Mouse (Mus musculus) frontal cortex, postnatal 36 days (tissue): ENCODE measurements around the gene Nap1l1.
"Not testable (repeated sequence)": the region's sequence is repeated elsewhere in the genome, so short reads cannot be mapped to it uniquely, and the experiment has no call there.

Experiments used
- DNase-seq, 2 experiments: peaks; one replicate each; pipeline ENCODE4 v3.0.0; 2022; ENCODE audit warnings: low spot score in 2 of 2

The Nap1l1 gene

DNA sequence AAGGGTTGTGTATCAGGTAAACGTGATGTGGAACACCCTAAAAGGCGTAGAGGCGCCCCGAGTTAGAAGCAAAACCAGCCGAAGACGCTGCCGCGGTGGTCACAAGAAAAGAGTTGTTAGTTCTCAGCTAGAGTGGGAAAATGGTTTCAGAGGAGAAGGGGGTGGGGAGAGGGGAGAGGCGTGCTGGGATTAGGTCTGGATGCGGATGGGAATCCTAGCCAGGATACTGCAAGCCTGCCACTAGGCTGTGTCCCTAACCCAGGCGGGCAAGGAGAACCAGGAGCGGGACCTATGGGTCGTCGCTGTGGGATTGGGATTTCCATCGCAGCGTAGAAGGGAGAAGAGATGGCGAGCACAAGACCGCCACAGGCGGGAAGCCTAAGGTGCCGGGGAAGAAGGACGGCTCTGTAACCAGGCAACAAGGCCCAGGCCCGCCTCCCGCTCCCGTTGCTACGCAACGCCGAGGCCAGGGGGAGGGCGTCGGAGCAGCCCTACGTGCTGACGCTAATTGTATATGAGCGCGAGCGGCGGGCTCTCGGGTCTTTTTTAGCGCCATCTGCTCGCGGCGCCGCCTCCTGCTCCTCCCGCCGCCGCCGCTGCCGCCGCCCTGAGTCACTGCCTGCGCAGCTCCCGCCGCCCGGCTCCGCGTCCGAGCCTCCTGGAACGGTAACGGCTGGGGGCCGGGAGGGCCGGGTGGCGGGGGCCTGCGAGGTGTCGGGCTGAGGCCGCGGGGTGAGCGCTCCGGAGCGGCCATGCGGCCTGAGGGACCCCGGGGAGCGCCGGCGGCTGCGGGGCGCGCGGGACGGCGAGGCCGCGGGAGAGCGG is at the start of gene Nap1l1:
Gene Nap1l1 (plus strand): TSS at position 538 of the 825 bp plus-strand sequence.
- peak; percentile 98 to 99 for DNase-seq

DNA sequence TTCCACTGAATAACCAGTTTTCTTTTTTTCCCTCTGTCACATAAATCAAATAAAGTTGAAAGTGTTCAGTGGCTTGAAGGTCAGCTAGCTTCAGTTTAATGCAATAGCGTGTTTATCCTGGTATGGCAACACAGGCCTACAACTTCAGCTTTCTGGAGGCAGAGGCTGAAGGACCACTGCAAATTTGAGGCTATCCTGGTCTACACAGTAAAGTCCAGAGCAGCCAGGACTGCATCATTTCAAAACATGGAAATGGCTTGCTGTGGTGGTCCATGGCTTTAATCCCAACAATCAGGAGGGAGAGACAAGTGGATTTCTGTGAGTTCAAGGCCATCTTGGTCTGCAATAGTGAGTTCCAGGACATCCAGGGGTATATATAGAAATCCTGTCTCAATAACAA is 46.5 kb upstream of the Nap1l1 start:
- DNase-seq: no peak

DNA sequence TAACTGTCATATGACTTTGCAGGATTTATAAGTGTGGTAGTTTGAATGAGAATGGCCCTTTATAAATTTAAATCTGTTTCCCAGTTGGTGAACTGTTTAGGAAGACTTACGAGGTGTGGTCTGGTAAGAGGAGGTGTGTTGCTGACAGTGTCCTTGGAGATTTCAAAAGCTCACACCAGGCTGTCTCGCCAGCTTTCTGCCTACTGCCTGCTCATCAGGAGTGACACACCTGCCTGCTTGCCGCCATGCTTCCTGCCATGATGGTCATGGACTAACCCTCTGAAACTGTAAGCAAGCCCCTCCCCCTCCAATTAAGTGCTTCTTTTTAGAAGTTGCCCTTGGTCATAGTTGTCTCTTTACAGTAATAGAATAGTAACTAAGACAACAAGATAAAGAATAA is 39.5 kb upstream of the Nap1l1 start:
- no peak for DNase-seq

- no peak for DNase-seq
Measured at GRCm38 (mm10) chr10:111441034-111441440, 32.0 kb upstream of the Nap1l1 start.

DNA sequence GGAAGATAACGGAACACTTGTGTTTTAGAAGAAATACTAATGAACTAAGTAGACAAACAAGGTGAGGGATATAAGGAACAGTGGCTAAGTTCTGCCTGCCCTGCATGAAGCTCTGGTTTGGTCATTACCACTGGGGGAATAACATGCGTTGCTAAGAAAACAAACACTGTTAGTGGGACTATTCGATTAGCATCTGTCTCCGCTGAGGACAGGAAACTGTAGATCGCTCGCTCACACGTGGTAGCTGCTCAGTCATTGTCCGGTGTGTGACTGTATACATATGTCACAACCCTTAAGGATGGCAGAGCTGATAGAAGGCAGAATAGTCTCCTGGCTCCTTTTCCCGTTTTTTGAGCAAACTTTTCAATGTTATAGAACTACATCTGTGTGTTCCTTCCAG is 28.8 kb upstream of the Nap1l1 start:
- DNase-seq: no peak

DNA sequence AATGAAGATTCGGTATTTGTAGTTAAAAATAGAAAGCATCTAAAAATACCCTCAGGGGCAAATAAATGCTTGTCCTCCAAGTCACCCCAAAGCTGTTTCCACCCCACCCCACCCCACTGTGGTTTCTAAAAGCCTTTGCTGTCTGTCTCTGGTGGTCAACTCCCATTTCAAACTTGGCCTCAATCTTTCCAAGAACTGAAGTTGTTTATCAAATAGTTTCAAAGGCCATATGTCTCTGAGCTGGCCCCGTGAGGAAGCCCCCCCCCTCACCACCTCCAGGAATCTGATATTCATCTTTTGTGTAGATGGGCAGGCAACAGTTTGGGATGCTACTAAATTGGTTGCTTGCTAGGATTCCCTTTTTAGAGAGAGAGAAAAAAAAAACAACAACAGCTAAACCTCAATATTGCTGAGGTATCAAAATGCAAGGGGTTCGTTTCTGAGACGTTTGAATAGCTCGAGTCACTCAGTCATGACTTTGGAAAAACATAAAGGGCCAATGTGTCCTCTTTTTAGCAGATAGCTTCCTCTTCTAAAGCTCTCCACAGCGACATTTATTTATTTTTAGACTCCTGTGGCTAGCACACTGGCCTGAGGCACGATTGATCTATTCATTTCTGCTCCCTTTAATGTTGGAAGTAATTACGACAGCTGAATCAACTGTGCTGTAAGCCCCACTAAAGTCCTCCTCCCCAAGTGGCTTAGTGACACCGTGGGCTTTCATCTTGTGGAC is 26.9 kb upstream of the Nap1l1 start:
- no peak for DNase-seq

- not testable (repeated sequence) for DNase-seq
Measured at GRCm38 (mm10) chr10:111446672-111447008, 26.4 kb upstream of the Nap1l1 start.

GRCm38 (mm10) chr10:111449662-111450061 is 23.4 kb upstream of the Nap1l1 start:
- DNase-seq: not testable (repeated sequence)

DNA sequence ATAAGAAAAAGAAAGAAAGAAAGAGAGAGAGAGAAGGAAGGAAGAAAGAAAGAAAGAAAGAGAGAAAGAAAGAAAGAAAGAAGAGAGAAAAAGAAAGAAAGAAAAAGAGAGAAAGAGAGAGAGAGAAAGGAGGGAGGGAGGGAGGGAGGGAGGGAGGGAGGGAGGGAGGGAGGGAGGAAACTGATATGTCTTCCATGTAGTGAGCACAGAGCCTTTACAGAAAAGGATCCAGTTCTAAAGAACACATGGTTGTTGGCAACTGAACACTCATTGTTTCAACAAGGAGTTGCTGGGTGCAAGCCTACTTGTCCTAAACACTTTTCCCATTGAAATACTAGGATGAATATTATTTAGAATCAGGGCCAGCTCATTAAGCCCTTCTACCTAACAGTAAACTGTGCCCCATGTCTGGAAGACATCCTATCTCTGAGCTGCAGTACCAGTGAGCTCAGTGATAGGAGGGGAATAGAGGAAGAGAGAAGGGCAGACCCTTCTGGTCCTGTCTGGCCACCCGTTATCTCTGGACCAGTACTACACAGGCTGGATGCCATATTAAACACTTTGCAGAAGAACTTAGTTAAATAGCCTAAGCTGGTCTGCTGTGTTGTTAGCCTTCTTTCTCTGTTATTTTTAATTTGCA is 21.2 kb upstream of the Nap1l1 start:
- no peak for DNase-seq

DNA sequence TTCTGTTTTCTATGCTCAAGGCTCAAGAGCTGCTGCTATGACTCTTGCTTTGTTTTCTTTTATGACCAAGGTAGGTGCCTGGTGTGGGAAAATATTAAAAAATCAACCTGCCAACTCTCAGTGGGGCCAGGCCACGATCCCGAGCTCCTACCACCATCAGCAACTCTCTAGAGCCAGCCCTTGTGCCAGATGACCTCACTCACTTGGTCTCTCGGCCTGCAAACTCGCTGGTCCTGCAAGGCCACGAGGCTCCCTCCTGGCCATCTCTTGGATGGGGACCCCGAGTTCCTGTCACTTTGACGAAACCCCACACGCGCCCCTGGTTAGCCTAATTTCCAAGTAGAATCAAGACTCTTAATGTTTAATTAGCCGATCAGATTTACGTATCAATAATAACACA is 20.6 kb upstream of the Nap1l1 start:
- no peak for DNase-seq

DNA sequence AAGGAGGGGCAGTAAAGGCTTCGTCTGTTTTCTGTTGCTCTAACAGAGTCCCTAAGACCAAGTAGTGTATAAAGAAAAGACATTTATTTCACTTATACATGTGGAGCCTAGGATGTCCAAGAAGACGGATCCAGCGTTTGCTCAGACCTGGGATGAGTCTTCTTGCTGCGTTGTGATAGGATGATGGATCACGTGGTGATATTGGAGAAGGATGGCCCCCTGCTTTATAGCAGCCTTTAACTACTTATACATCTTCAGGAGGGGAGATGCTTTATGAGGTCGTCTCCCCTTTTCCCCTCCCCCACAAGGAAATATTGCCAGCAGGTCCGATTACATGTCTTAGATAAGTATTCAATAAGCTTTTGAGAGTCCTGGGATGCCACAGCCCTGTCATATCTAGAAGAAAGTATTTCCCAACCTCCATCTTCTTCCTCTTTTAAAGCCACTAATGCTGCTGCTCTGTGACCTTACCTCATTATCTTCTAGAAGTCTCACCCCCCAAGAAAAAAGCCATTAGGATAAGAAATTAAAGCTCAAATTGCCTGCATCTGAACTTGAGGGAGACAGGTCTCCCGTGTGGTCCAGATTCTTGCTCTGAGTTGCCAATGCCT is 18.2 kb upstream of the Nap1l1 start:
- DNase-seq: no peak

- DNase-seq: no peak
Measured at GRCm38 (mm10) chr10:111458088-111458487, 14.9 kb upstream of the Nap1l1 start.

DNA sequence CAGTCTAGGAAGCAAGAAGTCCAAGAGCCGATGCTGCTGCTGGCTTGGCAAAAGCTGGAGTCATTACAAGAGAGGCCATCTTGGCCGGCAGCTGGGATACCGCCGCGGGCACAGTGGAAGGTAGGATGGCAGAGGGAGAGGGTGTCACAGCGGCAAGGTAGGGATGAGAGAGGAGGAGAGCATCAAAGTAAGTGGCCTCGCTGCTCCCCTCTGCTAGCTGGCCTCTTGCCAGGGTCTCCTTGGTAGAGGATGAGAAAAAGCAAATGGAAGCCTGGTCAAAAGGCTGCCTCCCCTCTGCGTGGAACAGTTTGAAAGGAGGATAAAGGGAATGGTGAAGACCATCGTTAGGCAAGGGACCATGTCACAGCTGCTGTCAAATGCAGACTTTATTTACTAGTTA is 14.0 kb upstream of the Nap1l1 start:
- no peak for DNase-seq

GRCm38 (mm10) chr10:111459874-111460273 is 13.1 kb upstream of the Nap1l1 start:
- no peak for DNase-seq

DNA sequence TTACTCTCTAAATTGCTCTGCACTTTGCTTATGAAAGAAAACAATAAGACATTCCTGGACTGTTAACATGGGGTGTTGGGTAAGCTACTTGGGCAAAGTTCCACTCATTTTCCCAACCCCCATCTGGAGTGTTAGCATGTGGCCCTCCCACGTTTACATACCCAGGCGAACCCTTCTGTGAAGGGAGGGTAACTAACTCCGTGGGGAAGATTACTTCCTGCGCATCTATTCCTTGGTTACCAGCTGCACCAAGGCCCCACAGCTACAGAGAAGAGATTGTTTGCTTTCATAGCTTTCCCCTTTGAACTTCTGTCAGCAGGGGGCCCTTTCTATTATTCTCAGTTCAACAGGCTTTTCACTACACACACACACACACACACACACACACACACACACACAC is 12.6 kb upstream of the Nap1l1 start:
- no peak for DNase-seq

DNA sequence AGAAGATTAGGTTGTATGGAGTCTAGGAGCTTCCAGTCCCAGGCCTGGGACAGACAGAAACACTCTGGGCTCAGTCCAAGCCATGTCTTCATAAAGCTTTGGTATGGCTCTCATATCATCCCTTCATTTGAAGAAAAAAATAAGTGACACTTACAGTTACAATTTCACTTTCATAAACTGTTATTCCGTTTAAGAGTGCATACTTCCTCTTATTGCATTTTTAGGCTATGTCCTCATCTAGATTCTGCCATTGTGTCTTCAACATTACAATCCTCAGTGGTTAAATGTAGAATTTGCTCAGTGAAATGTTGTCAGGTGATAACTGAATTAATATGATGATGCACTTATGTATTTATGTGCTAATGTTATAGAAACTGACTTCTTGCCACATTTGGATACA is 8.2 kb upstream of the Nap1l1 start:
- DNase-seq: no peak

GRCm38 (mm10) chr10:111465409-111465808 is 7.6 kb upstream of the Nap1l1 start:
- no peak for DNase-seq

DNA sequence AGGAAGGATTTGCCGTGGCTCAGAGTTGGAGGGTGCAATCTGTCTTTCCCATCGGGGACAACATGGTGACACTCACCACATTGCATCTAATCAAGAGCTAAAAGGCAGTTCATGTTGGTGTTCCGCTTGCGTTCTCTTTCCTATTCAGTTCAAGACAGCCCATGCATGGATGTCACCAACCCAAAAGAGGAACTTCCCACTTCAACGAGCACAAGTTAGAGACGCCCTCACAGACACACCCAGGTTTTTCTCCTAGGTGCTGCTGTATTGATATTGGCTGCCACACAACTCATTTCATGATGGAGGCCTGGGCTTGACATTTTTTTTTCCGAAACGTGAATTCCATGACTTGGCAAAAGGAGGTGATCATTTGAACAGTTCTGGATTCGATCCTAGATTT is 1.9 kb upstream of the Nap1l1 start:
- no peak for DNase-seq

DNA sequence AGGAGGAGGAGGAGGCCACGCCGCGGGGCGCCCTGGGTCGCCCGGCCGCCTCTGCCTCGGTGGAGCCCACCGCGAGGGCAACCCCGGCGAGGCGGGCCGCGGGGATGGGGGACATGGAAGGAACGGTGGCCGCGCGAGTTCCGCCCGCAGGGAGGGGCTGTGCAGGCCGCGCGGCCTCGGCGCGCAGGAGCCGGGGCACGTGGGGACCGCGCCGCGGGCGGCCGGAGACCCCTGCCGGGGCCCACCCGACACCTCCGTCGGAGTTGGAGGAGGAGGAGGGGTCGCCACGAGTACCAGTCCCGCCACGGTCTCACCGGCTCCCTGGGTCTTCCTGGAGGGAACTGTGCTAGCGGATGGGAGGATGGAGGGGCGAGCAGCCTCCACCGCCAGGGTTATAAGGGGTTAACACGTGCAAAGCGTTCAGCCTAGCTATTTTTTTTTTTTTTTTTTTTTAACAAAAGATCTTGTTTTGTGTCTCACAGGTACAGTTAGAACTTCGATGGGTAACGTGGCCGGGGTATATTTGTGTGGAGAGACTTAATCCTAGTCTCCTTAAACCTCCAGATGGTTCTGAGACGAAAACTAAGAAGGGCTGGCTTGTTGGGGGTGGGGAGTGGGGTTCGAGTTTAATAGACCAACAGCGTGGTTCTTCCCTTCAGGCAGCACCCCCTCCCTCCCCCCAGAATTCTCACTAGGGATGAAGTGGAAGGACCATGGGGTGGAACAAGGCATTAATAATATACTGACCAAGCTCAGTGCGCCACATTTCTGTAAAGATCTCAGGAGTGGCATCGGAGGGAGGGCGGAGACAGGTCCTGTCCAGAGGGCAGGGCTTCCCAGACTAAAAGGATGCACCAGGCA is 718 bp downstream of the Nap1l1 start:
- DNase-seq: peak; percentile 23 to 41

DNA sequence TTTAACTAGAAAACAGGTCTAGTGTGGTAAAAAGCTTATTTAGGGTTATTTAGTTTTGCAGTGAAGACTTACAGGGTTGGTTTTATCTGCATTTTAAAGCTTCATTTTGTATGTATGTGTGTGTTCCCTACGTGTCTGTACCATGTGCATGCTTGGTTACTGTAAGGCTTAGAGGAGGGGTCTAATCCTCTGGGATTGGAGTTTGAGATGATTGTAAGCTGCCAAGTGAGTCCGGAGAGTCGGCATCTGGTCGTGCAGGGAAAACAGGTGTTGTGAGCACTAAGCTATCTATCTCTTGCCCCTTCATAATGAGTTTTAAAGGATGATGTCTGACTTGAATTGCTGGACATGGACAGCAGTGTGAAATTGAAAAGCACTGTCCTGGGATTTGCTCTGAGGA is 3.3 kb downstream of the Nap1l1 start:
- DNase-seq: no peak

DNA sequence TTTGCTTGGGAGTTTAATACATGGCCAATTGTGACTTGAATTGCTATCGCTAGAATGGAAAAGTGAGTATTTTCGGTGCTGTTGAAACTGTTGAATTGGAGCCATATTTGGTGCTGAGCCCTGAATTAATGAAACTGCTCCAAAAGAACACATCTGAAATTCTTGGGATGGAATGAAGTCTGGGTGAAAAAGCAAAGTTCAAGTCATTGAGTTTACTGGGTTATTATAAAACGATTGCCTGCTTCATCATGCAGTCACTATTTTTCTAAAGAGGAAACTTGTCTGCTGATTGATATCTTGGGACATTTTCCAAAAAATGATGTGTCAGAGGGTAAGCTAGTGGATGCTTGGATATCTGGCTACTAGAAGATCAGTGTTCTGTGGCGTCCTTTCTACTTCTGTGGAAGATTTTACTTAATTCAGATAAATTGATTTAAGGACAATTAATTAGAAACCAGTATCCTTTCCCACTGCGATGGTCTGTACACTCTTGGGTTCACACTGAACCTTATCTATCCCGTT is 4.0 kb downstream of the Nap1l1 start:
- DNase-seq: no peak
